Mouse (Mus musculus): ENCODE measurements at regions not wholly inside any gene's neighbourhood (a gene's known extent, or its start where the extent isn't known, plus 50 kb on each side); places are given as distances from the start of the nearest gene placed in this dataset.

GRCm38 (mm10) chr4:5206394-5207099 lies 413.4 kb upstream of the Impad1 start:
- DNase-seq (ENCODE audit: inconsistent ontology term) = no peak

DNA sequence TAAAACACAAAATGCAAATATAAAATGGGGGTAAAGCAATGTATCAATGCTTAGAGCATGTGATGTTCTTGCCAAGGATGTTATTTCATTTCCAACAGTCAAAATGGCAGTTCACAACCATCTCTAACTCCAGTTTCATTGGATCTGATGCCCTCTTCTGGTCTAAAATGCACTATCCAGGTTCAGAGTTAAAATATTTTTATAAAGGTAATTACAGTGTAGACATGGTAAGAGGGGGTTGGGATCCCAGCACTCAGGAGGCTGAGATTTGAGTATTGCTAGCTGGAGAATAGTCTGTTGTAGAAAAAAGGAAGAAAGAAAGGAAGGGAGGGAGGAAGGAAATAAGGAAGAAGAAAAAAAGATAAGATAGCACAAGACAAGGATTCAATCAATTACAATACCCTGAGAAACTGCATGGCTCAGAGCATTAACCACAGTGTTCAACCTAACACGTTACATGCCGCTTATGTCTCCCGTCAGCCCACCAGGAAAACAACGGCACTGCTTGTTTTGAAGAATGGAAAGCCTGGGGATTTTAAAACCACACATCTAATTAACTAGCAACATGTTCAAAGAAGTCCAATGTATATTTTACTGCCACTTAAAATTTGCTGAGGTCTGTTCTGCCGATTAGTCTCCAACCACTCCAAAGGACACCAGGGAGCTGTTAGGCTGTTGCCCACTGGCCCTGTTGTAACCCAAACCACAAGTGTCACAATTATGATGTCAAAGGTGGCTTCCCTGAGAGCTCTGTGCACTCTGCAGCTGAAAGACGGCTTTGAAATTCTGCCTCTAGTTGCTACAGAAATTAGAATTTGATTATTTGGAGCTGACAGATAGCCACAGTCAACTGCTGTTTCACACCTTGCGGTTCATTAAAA lies 412.4 kb upstream of the Impad1 start:
- DNase-seq (ENCODE audit: inconsistent ontology term) = peak; percentile 36

- DNase-seq (ENCODE audit: inconsistent ontology term) = no peak
These were observed 401.1 kb upstream of the Impad1 start for GRCm38 (mm10) chr4:5194272-5194671.

- DNase-seq (ENCODE audit: inconsistent ontology term) = no peak
These were observed 388.4 kb upstream of the Impad1 start for GRCm38 (mm10) chr4:5181591-5181990.

GRCm38 (mm10) chr4:5178991-5179693 lies 386.0 kb upstream of the Impad1 start:
- peak; percentile 85 for DNase-seq (ENCODE audit: inconsistent ontology term)

DNA sequence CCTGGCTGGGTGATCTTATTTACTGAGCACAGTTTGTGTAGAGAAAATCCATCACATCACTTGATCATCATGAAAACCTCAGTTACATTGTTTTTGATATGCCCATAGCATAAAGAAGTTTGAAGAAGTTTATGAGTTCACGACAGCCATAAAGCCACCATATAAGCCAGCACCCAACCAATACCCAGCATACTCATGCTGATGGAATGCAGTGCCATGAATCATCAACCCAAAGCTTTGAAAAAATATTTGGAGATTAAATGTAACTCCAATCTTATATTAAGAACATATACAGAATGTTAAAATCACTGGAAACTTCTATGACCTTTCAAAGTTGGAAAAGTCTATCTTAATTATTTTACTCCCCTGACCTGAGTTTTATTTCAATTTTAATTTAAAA lies 372.1 kb upstream of the Impad1 start:
- peak; percentile 19 for DNase-seq (ENCODE audit: inconsistent ontology term)

DNA sequence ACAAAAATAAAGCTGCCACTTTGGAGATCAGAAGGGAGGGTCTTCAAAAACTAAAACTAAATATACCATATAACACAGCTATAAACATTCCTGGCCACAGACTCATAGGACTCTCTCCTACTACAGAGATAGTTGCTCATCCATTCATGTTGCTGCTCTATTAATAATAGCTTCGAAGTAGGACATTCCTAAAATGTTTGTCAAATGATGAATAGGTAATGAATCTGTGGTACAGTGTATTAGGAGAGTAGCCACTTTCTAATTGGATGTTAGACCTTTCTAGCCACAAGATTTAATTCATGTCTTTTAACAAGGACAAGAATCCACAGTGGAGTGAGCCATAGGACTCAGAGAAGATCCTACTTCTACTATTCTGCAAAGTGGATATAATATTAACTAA lies 367.8 kb upstream of the Impad1 start:
- DNase-seq (ENCODE audit: inconsistent ontology term) = peak; percentile 94

DNA sequence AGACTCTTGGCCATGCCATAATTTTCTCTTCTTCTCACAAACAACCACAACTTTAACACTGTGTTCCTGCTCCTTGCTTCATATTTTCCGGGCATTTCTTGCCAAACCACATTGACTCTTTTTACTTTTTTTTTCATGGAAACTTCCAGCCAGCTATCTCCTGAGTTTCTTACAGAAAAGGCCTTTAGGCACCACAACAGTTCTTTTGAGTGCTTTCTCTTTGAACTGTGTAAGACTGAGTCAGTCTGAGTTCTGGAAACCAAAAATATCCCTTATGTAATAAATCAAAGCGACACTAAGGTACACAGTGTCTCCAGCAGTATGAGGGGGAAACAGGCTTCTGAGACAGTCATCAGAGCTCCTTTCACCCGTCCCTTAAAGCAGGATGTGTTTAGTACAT lies 337.6 kb upstream of the Impad1 start:
- DNase-seq (ENCODE audit: inconsistent ontology term) = peak; percentile 54

DNA sequence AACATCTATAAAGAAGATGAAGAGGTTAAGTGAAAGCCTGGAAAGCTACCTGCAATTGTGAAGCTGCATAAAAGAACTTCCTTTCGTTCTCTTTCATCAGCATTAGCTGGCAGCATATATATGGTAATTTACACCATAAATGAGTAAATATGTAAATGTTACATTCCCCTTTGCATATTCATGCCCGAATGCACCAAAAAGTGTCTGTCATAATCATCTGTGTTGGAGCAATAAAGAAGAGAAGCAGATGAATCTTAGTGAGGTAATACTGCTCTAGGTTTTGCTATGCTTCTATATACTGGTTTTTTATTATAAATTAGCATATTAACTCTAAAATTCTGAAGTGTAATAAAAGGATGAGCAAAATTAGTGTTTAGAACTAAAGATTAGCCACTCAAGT lies 332.9 kb upstream of the Impad1 start:
- no peak for DNase-seq (ENCODE audit: inconsistent ontology term)

GRCm38 (mm10) chr4:5098411-5098810 lies 305.3 kb upstream of the Impad1 start:
- no peak for DNase-seq (ENCODE audit: inconsistent ontology term)

GRCm38 (mm10) chr4:5078723-5079122 lies 285.6 kb upstream of the Impad1 start:
- DNase-seq (ENCODE audit: inconsistent ontology term) = peak; percentile 20

DNA sequence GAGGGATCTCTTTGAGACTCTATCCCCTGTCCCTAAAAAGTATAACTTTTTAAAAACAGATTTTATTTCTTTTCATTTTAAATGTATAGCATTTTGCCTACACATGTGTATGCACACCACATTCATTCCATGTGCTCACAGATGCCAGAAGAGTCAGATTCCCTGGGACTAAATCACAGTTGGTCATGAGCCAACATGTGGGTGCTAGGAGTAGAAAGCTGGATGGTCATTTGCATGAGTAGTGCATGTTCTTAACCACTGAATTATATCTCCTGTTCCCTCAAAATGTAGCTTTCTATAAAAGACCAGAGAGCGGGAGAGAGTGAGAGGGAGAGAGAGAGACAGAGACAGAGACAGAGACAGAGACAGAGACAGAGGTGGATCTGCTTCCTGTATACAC lies 281.6 kb upstream of the Impad1 start:
- DNase-seq (ENCODE audit: inconsistent ontology term) = no peak

- DNase-seq (ENCODE audit: inconsistent ontology term) = no peak
These were observed 278.1 kb upstream of the Impad1 start for GRCm38 (mm10) chr4:5071243-5071642.

DNA sequence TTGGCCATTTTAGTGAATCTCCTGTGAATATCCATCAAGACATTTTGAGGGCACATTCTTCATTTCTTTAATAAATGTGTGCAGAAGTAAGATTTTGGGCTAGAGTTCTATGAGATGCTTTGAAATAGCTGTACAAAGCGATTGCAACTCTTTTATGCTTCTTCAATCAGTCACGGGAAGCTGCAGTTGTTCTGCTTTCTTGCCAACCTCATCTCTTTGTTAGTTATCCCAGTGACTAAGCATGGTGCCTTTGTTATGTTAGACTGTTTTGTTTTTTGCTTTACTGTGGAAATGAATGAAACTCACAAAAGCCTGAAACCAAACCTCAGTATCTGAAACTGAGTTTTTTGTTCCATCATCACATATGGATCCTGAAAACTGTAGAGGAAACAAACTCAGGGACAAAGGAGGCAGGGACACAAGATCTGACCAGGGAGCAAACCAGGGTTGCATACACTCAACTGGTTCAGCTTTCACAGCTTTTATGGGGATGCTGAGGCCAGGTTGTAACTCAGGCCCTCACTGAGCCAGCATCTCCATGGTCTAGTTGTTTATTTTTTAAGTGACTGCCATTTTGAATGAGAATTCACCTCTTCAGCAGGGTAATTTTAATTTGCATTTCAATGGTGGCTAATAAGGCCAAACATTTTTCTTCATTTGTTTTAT lies 266.3 kb upstream of the Impad1 start:
- peak; percentile 82 for DNase-seq (ENCODE audit: inconsistent ontology term)

- DNase-seq (ENCODE audit: inconsistent ontology term) = peak; percentile 80
These were observed 236.8 kb upstream of the Impad1 start for GRCm38 (mm10) chr4:5029929-5030328.

GRCm38 (mm10) chr4:4987491-4987890 lies 194.3 kb upstream of the Impad1 start:
- DNase-seq (ENCODE audit: inconsistent ontology term) = peak; percentile 34

DNA sequence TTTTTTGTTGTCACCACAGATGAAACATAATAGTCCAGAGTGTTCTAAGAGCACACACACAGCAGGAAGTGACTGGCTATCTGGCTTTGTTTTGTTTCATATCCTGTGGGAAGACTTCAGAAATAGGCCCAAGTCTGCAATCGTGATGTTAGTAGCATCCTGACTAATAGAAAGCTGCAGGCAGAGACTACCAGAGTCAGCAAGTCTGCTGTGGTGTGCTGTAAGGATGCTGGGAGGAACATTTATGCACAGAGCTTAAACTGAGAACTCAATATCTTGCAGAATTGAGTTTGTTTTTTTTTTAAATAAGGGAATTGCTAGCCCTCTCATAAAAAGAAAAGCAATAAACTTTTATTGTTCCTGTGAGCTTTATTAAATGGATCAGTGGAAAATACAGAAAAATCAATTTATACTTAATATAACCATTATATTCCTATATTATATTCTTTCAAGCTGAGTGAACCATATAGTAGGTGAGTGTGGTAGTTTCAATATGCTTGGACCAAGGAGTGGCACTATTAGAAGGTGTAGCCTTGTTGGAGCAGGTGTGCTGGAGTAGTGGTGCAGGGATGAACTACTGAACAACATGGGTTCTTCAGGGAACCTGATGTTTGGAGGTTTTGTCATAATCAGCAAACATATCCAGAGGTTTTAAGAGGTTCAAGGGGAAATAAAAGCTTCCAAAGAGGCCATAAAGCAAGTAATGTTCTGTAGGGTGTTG lies 190.5 kb upstream of the Impad1 start:
- no peak for DNase-seq (ENCODE audit: inconsistent ontology term)

DNA sequence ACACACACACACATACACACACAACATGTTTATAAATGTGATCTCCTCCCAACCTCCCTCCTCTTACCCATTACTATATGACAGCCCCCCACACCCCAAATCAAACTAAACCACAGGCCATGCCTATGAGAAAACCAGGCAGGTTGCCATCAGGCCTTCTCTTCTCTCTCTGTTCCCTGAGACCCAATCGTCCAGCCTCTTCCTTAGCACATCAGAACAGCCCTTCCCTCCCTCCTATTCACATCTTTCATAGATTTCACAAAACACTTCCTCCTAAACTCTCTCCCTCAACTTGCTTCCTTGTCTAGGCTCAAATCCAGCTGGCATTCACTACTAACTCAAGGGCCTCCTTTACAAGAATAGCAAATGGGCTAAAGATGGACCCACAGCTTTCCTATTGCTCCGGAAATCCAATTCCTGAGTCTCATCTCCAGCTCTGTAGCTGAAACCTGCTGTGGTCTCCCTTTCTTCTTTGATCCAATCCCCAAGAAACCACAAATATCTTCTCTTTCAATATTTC lies 178.7 kb upstream of the Impad1 start:
- no peak for DNase-seq (ENCODE audit: inconsistent ontology term)

DNA sequence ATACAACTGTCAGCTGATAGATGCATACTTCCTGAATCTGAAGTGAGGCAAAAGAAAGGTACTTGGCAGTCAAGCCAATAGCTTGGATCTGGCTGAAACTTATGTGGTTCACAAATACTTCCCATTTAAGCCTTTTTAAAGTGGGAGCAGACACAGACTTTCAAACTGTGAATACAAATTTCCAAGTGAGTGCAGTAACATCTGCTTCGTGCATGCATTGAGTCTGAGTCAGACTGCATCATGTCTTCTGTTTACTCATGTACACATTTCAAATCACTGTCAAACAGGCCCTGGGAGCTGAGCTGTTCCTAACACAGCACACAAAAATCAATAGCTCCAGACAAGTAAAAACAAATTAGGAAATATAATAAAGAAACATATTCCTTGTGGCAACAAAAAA lies 155.8 kb upstream of the Impad1 start:
- peak; percentile 22 for DNase-seq (ENCODE audit: inconsistent ontology term)

DNA sequence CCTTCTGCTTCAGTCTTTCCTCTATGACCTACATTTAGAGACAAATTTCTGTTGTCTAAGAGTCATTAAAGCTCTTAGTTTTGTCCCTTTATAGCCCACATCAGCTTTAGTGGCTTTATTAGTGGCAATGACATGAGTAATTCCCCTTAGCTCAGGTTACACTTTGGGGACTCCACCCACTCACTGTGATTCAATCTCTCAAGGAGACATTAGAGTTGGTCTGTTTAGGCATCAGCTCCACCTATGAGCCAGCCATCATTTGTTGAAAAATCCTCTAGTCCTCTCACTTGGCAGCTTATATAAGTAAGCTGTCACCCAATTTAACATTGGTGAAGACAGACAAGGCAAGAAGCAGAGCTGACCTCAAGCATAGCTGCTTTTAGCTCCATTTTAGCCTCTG lies 151.3 kb upstream of the Impad1 start:
- peak; percentile 6 for DNase-seq (ENCODE audit: inconsistent ontology term)

DNA sequence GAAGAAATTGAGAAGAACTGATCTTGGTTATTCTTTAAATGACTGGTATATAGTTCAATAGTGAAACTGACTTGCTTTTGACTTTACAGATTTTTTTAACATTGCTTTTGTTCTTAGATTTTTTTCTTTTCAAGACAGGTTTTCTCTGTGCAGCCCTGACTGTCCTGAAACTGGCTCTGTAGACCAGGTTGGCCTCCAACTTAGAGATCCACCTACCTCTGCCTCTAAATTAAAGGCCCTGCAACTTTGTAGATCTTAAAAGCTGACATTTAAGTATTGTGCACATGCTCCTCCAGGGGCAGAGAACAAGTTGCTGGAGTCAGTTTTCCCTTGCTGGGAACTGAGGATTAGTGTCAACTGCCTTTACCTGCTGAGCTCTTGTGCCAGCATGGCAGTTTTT lies 132.6 kb upstream of the Impad1 start:
- DNase-seq (ENCODE audit: inconsistent ontology term) = no peak
